Mouse (Mus musculus) megakaryocyte, embryonic 14.5 days (primary cell): Measurements from ENCODE around the gene Cpox. TPM values are rescaled to one million over a fixed set of nuclear protein-coding genes. Genes with fewer than 3 reads are reported as not detected.

ENCODE experiments used
- H3K27me3 ChIP-seq: replicated peaks from 2 replicates; pipeline ENCODE3; 2012; ENCODE audit warnings: inconsistent platforms
- H3K36me3 ChIP-seq: replicated peaks from 2 replicates; pipeline ENCODE3; 2012; ENCODE audit warnings: low read length, inconsistent platforms, mixed read lengths
- H3K4me1 ChIP-seq: 2 replicates; pipeline ENCODE4 v1.6.1; 2012; ENCODE audit warnings: inconsistent platforms
- H3K4me3 ChIP-seq: replicated peaks from 2 replicates; pipeline ENCODE3; 2012; ENCODE audit warnings: moderate library complexity, mild to moderate bottlenecking, inconsistent platforms
- H3K9me3 ChIP-seq: 2 replicates; pipeline ENCODE4 v1.6.1; 2012; ENCODE audit warnings: inconsistent platforms
- FLI1 ChIP-seq: IDR thresholded peaks from 2 replicates; pipeline ENCODE4 v1.6.1; 2012; ENCODE audit warnings: low read length, inconsistent platforms, mixed read lengths
- GATA1 ChIP-seq: IDR thresholded peaks from 3 replicates; pipeline ENCODE4 v1.6.1; 2012; ENCODE audit warnings: mixed read lengths, low read length, inconsistent platforms, borderline replicate concordance
- polyA plus RNA-seq: library from polyadenylated mRNA; stranded (reverse); fragments of >175 nt; gene quantifications from 2 replicates; pipeline ENCODE4 v1.2.3, GENCODE M21; 2012; ENCODE audit warnings: low replicate concordance; ENCODE audit not compliant: insufficient read depth

Cpox gene
- polyA plus RNA-seq, result 3.4 and 14.3 TPM in 2 replicates

GRCm38 (mm10) chr16:58669917-58670630 is at the start of gene Cpox:
TSS of gene Cpox (plus strand) at chr16:58670292.
- Histone ChIP-seq H3K27me3 (no peaks in the 10 kb centered on the region), H3K4me1 (peaks cover 40% of the 10 kb centered on the region), H3K9me3 (no peaks in the 10 kb centered on the region), H3K4me3 (peak within 1 kb of the TSS; percentile 100), H3K36me3 (peaks cover 29% of the 10 kb centered on the region)
- TF ChIP-seq FLI1 (no peak), GATA1 (0 out of 3 replicates have a peak, but pooled peaks have one; percentile 40)

GRCm38 (mm10) chr16:58622377-58622776 is 47.7 kb upstream of the Cpox start:
- no peaks in the 10 kb centered on the region for H3K27me3 ChIP-seq
- TF ChIP-seq FLI1 (no peak), GATA1 (no peak)
- H3K9me3 ChIP-seq, result no peaks in the 10 kb centered on the region
- no peaks in the 10 kb centered on the region for H3K36me3 ChIP-seq
- H3K4me1 ChIP-seq, result peaks cover 47% of the 10 kb centered on the region
- H3K4me3 ChIP-seq, result no peak overlapping the region

- peaks cover 46% of the 10 kb centered on the region for H3K4me1 ChIP-seq
- no peaks in the 10 kb centered on the region for H3K27me3 ChIP-seq
- no peaks in the 10 kb centered on the region for H3K9me3 ChIP-seq
- no peak overlapping the region for H3K4me3 ChIP-seq
- no peaks in the 10 kb centered on the region for H3K36me3 ChIP-seq
- TF ChIP-seq FLI1 (no peak), GATA1 (no peak)
These were observed 47.0 kb upstream of the Cpox start for GRCm38 (mm10) chr16:58623114-58623513.

- H3K36me3 ChIP-seq, result no peaks in the 10 kb centered on the region
- H3K27me3 ChIP-seq, result no peaks in the 10 kb centered on the region
- TF ChIP-seq FLI1, result no peak
- no peak for TF ChIP-seq GATA1
- H3K4me1 ChIP-seq, result peaks cover 48% of the 10 kb centered on the region
- H3K4me3 ChIP-seq, result no peak overlapping the region
- no peaks in the 10 kb centered on the region for H3K9me3 ChIP-seq
These were observed 46.1 kb upstream of the Cpox start for GRCm38 (mm10) chr16:58623944-58624343.

GRCm38 (mm10) chr16:58627597-58628335 is 42.3 kb upstream of the Cpox start:
- Histone ChIP-seq H3K4me1 (peaks cover 58% of the 10 kb centered on the region), H3K4me3 (no peak overlapping the region), H3K9me3 (no peaks in the 10 kb centered on the region), H3K36me3 (no peaks in the 10 kb centered on the region), H3K27me3 (no peaks in the 10 kb centered on the region)
- TF ChIP-seq FLI1 (no peak), GATA1 (no peak)

GRCm38 (mm10) chr16:58628336-58628680 is 41.8 kb upstream of the Cpox start:
- H3K4me3 ChIP-seq, result no peak overlapping the region
- peaks cover 53% of the 10 kb centered on the region for H3K4me1 ChIP-seq
- no peaks in the 10 kb centered on the region for H3K27me3 ChIP-seq
- no peak for TF ChIP-seq FLI1
- TF ChIP-seq GATA1, result no peak
- H3K36me3 ChIP-seq, result no peaks in the 10 kb centered on the region
- H3K9me3 ChIP-seq, result no peaks in the 10 kb centered on the region

- TF ChIP-seq GATA1 (no peak), FLI1 (no peak)
- peaks cover 52% of the 10 kb centered on the region for H3K4me1 ChIP-seq
- no peak overlapping the region for H3K4me3 ChIP-seq
- H3K27me3 ChIP-seq, result no peaks in the 10 kb centered on the region
- H3K9me3 ChIP-seq, result no peaks in the 10 kb centered on the region
- no peaks in the 10 kb centered on the region for H3K36me3 ChIP-seq
These were observed 41.1 kb upstream of the Cpox start for GRCm38 (mm10) chr16:58628968-58629367.

GRCm38 (mm10) chr16:58629736-58630135 is 40.4 kb upstream of the Cpox start:
- Histone ChIP-seq H3K36me3 (no peaks in the 10 kb centered on the region), H3K9me3 (no peaks in the 10 kb centered on the region), H3K27me3 (no peaks in the 10 kb centered on the region), H3K4me3 (no peak overlapping the region), H3K4me1 (peaks cover 55% of the 10 kb centered on the region)
- no peak for TF ChIP-seq GATA1

- Histone ChIP-seq H3K4me1 (peaks cover 31% of the 10 kb centered on the region), H3K27me3 (no peaks in the 10 kb centered on the region), H3K9me3 (no peaks in the 10 kb centered on the region), H3K4me3 (no peak overlapping the region), H3K36me3 (no peaks in the 10 kb centered on the region)
- no peak for TF ChIP-seq FLI1
- no peak for TF ChIP-seq GATA1
These were observed 34.2 kb upstream of the Cpox start for GRCm38 (mm10) chr16:58635866-58636265.

GRCm38 (mm10) chr16:58637448-58637847 is 32.6 kb upstream of the Cpox start:
- Histone ChIP-seq H3K27me3 (no peaks in the 10 kb centered on the region), H3K4me1 (peaks cover 31% of the 10 kb centered on the region), H3K9me3 (no peaks in the 10 kb centered on the region), H3K36me3 (no peaks in the 10 kb centered on the region), H3K4me3 (no peak overlapping the region)
- TF ChIP-seq FLI1, result no peak
- no peak for TF ChIP-seq GATA1
